Mouse (Mus musculus) gastrocnemius, postnatal 36 days (tissue): ENCODE data around the gene Mmachc. TPM values are rescaled to one million over a fixed set of nuclear protein-coding genes. Genes with fewer than 3 reads are reported as not detected.

Experiments used
- DNase-seq, 2 experiments: peaks; one replicate each; pipeline ENCODE4 v3.0.0; 2022
- intact Hi-C: fragments of 180-260 bp; cut with DNase I; formaldehyde crosslinking; loops from one replicate; pipeline ENCODE4 v1.15.1; 2025
- total RNA-seq, 2 experiments: library from RNA; stranded (reverse); gene quantifications; 2 replicates each; pipeline ENCODE4 v1.2.3; 2021

The Mmachc gene
- total RNA-seq, 2 experiments from 2014 or later = 30.3 to 32.5 TPM

DNA sequence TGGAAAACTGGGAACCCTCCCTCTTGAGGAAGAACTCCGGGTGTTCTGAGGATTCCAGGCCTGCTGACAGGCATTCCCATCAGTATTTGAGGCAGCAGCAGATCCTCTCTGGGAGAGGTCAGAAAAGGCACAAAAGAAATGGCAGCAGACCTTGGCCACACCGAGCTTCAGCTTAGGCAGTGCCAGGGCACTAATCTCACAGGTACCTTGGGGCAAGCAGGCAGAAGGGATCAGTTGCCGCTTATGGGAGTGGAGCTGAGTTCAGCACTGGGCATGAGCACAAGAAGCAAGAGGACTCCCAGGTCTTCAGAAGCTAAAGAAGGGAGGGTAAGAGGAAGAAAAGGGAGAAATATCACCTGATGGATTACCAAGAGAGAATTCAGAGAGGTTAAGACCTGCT, 50.2 kb downstream of the Mmachc start:
- intact Hi-C loops = no loop called here
- no peak for DNase-seq

- intact Hi-C loops = no loop called here
- DNase-seq = no peak
Measured at GRCm38 (mm10) chr4:116655658-116656057, 52.5 kb downstream of the Mmachc start.

DNA sequence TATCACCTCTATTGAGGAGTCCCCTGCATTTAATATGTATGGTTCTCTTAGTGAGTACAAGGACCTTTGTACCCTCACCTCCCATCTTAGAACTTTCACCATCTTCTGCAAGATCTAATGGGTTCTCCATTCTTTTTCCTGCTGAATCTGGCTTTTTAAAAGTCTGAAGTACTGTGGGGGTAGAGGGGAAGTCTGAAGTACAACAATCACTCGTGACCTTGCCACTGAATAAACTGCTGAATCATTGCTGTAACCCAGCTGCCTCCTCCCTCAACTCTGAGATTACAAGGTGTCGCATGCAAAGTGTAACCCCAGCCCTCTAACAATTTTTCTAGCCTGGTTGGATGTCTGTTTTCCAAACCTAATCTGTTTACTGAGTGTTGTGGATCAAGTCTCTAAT, 53.1 kb downstream of the Mmachc start:
- intact Hi-C loops = no loop called here
- DNase-seq = no peak

GRCm38 (mm10) chr4:116653228-116653627, 55.0 kb downstream of the Mmachc start:
- intact Hi-C loops = no loop called here
- DNase-seq = no peak

Other genes starting within 250 kb of the Mmachc start
- gene Mast2, start 244.2 kb downstream of the Mmachc start, total RNA-seq = 10 to 100 TPM; 81.2 to 85.0 TPM
- 10 to 100 TPM; 13.8 to 14.6 TPM for gene Ipp, start 200.9 kb downstream of the Mmachc start, total RNA-seq
- gene Tmem69, start 152.5 kb downstream of the Mmachc start, total RNA-seq = 10 to 100 TPM; 15.2 to 17.7 TPM
- 10 to 100 TPM; 29.6 to 33.9 TPM for gene Gpbp1l1, start 150.7 kb downstream of the Mmachc start, total RNA-seq
- gene Ccdc17, start 111.8 kb downstream of the Mmachc start, total RNA-seq = 1 to 10 TPM; 1.6 to 2.2 TPM
- 10 to 100 TPM in 1 of 2 experiments, 1 to 10 TPM in 1; 9.8 to 12.4 TPM for gene Nasp, start 80.5 kb downstream of the Mmachc start, total RNA-seq
- 100 to 1,000 TPM; 169 to 180 TPM for gene Akr1a1, start 56.7 kb downstream of the Mmachc start, total RNA-seq
- gene Prdx1, start 22.9 kb downstream of the Mmachc start, total RNA-seq = 100 to 1,000 TPM; 190 to 226 TPM
- gene Ccdc163, start 103 bp upstream of the Mmachc start, total RNA-seq = 1 to 10 TPM; 2.0 to 2.2 TPM
- gene Tesk2, start 12.5 kb upstream of the Mmachc start, total RNA-seq = 1 to 10 TPM; 1.7 to 2.0 TPM
- gene Toe1, start 99.2 kb upstream of the Mmachc start, total RNA-seq = 1 to 10 TPM; 4.4 TPM
- 1 to 10 TPM; 1.1 to 1.2 TPM for gene Mutyh, start 99.3 kb upstream of the Mmachc start, total RNA-seq
- gene Hpdl, start 113.3 kb upstream of the Mmachc start, total RNA-seq = 1 to 10 TPM; 1.5 to 2.9 TPM
- gene Zswim5, start 169.0 kb upstream of the Mmachc start, total RNA-seq = under 1 TPM; 0.05 to 0.08 TPM